Mouse (Mus musculus): ENCODE measurements around the gene Ankrd11.

- TF ChIP-seq CTCF (IDR thresholded peaks at IDR 0.05; ENCODE audit: low read depth) (no peak), EP300 (IDR thresholded peaks at IDR 0.05; ENCODE audit: low read depth) (no peak)
Observed at GRCm38 (mm10) chr8:122864719-122865129, 177.4 kb downstream of the Ankrd11 start.

Data from heart, postnatal 0 days (tissue).